17 mouse cellular contexts compared by ENCODE assay signal in the genomic region with DNA sequence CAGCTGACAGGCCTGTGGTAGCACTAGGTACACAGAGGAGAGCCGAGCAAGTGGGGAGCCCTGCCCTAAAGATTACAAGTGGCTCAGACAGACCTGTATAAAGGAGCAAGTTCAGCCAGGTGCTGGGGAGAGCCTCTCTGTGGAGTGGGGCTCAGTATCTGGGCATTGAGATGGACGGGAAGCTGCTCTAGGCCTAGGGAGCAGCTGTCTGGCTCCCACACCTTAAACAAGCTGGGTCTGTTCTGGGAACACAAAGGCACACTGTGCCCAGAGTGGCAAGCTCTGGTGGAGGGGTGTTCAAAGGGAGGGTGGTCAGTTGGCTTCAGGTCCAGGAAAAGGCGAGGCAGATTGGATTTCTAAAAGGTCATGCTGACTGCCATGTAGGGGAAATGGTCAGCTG. TPM values are rescaled to one million over a fixed set of nuclear protein-coding genes. Genes with fewer than 3 reads are reported as not detected.
DNase-seq lines count a peak whose midpoint lies in the region; ATAC-seq and TF ChIP-seq lines count a peak whose summit lies in the region.
"Had no signal": no experiment of that assay in that cellular context is flagged by ENCODE, and none has a peak within 500 bp of the region (broad histone marks: within the 10 kb centered on the region; RNA-seq: fewer than 3 reads in every experiment).

No protein-coding gene starts in this region.

- peak; percentile 41 for DNase-seq in forebrain, embryonic 11.5 days (ENCODE audit: low spot score)
- no peak for DNase-seq in kidney, postnatal 0 days (ENCODE audit: low spot score)
- DNase-seq in kidney, postnatal 14 days, result no peak
- DNase-seq in right cerebral cortex, postnatal 10 days (ENCODE audit: low spot score in 2 of 2), result peak; percentile 49 to 53
- no peak for DNase-seq in right cerebral cortex, postnatal 4 days
- peak; percentile 29 for DNase-seq in stomach, postnatal 0 days (ENCODE audit: low spot score)
- DNase-seq: cerebellum, adult 9-11 months; liver; retina, postnatal 1 day had no signal

- H3K4me2 ChIP-seq in forebrain, embryonic 11.5 days (ENCODE audit: low read depth, low read length, severe bottlenecking), result no peak overlapping the region
- no peak overlapping the region for H3K4me2 ChIP-seq in forebrain, embryonic 16.5 days (ENCODE audit: low read length)
- H3K4me2 ChIP-seq in kidney, postnatal 0 days (ENCODE audit: low read length), result no peak overlapping the region
- H3K4me2 ChIP-seq in stomach, postnatal 0 days (replicated peaks; ENCODE audit: low read depth), result no peak overlapping the region
- H3K4me2 ChIP-seq: embryonic facial prominence, embryonic 12.5 days; hindbrain, embryonic 14.5 days; neural tube, embryonic 15.5 days had no signal

- H3K9me3 ChIP-seq in forebrain, embryonic 11.5 days (ENCODE audit: control insufficient read depth, low read length), result no peaks in the 10 kb centered on the region
- H3K9me3 ChIP-seq in forebrain, embryonic 16.5 days (ENCODE audit: control insufficient read depth, low read length), result no peaks in the 10 kb centered on the region
- H3K9me3 ChIP-seq in kidney, postnatal 0 days (replicated peaks; ENCODE audit: low read length), result no peaks in the 10 kb centered on the region
- H3K9me3 ChIP-seq in stomach, postnatal 0 days (ENCODE audit: control insufficient read depth, low read length), result no peaks in the 10 kb centered on the region
- H3K9me3 ChIP-seq: embryonic facial prominence, embryonic 12.5 days; neural tube, embryonic 15.5 days had no signal

- no peak overlapping the region for H3K4me3 ChIP-seq in forebrain, embryonic 11.5 days (ENCODE audit: low read depth, low read length)
- H3K4me3 ChIP-seq in forebrain, embryonic 16.5 days (replicated peaks; ENCODE audit: low read length), result no peak overlapping the region
- H3K4me3 ChIP-seq in kidney, postnatal 0 days (replicated peaks; ENCODE audit: low read depth, low read length), result no peak overlapping the region
- H3K4me3 ChIP-seq in stomach, postnatal 0 days (ENCODE audit: low read depth, low read length), result no peak overlapping the region
- H3K4me3 ChIP-seq: embryonic facial prominence, embryonic 12.5 days; neural tube, embryonic 15.5 days had no signal

- no peak for ATAC-seq in forebrain, embryonic 11.5 days (replicated peaks; ENCODE audit: low FRiP score)
- no peak for ATAC-seq in forebrain, embryonic 16.5 days
- ATAC-seq in kidney, postnatal 0 days (replicated peaks; ENCODE audit: low FRiP score, low read depth), result no peak
- ATAC-seq in stomach, postnatal 0 days (ENCODE audit: low FRiP score, low TSS enrichment), result peak; percentile 86
- no peak for ATAC-seq in megakaryocyte progenitor cell, adult 5-6 weeks (replicated peaks; ENCODE audit: poor library complexity)
- ATAC-seq: forebrain, embryonic 14.5 days had no signal

- H3K27me3 ChIP-seq in forebrain, embryonic 11.5 days (ENCODE audit: control insufficient read depth, insufficient read depth, low read length), result no peaks in the 10 kb centered on the region
- no peaks in the 10 kb centered on the region for H3K27me3 ChIP-seq in forebrain, embryonic 16.5 days (replicated peaks; ENCODE audit: control insufficient read depth, insufficient read depth, low read length)
- no peaks in the 10 kb centered on the region for H3K27me3 ChIP-seq in kidney, postnatal 0 days (ENCODE audit: insufficient read depth, low read length)
- H3K27me3 ChIP-seq in stomach, postnatal 0 days (ENCODE audit: control insufficient read depth, insufficient read depth, low read length), result no peaks in the 10 kb centered on the region
- H3K27me3 ChIP-seq: embryonic facial prominence, embryonic 12.5 days had no signal

- no peak for TF ChIP-seq EP300 in stomach, postnatal 0 days (optimal IDR thresholded peaks at IDR 0.05)

- WGBS in forebrain, embryonic 11.5 days, result 66% methylated on average over 3 of the region's 3 CpGs
- WGBS in forebrain, embryonic 16.5 days, result 64% methylated on average over 3 of the region's 3 CpGs
- 54% methylated on average over 3 of the region's 3 CpGs for WGBS in kidney, postnatal 0 days
- 55% methylated on average over 3 of the region's 3 CpGs for WGBS in stomach, postnatal 0 days

- TF ChIP-seq CTCF in kidney, postnatal 0 days (IDR thresholded peaks at IDR 0.05; ENCODE audit: low read depth), result no peak
- no peak for TF ChIP-seq CTCF in stomach, postnatal 0 days (IDR thresholded peaks at IDR 0.05; ENCODE audit: low read depth)

- H3K4me1 ChIP-seq in forebrain, embryonic 11.5 days (replicated peaks; ENCODE audit: control insufficient read depth, insufficient read depth, low read length), result 0 out of 2 replicates have a peak, but pooled peaks cover 3% of the 10 kb centered on the region
- H3K4me1 ChIP-seq in forebrain, embryonic 16.5 days (replicated peaks; ENCODE audit: control insufficient read depth, insufficient read depth, low read length), result peaks cover 12% of the 10 kb centered on the region
- H3K4me1 ChIP-seq in kidney, postnatal 0 days (replicated peaks; ENCODE audit: insufficient read depth, low read length), result no peaks in the 10 kb centered on the region
- H3K4me1 ChIP-seq in stomach, postnatal 0 days (replicated peaks; ENCODE audit: control insufficient read depth, insufficient read depth), result no peaks in the 10 kb centered on the region

- H3K36me3 ChIP-seq in forebrain, embryonic 11.5 days (ENCODE audit: control insufficient read depth, insufficient read depth, low read length), result no peaks in the 10 kb centered on the region
- H3K36me3 ChIP-seq in forebrain, embryonic 16.5 days (ENCODE audit: control insufficient read depth, insufficient read depth), result no peaks in the 10 kb centered on the region
- no peaks in the 10 kb centered on the region for H3K36me3 ChIP-seq in kidney, postnatal 0 days (ENCODE audit: insufficient read depth, low read length)
- no peaks in the 10 kb centered on the region for H3K36me3 ChIP-seq in stomach, postnatal 0 days (ENCODE audit: control insufficient read depth, insufficient read depth, low read length)
- H3K36me3 ChIP-seq: embryonic facial prominence, embryonic 12.5 days; neural tube, embryonic 15.5 days had no signal

- no peak overlapping the region for H3K9ac ChIP-seq in forebrain, embryonic 11.5 days (ENCODE audit: low read length)
- H3K9ac ChIP-seq in forebrain, embryonic 16.5 days (replicated peaks; ENCODE audit: low read depth, low read length), result no peak overlapping the region
- H3K9ac ChIP-seq in kidney, postnatal 0 days (ENCODE audit: low read depth, low read length), result no peak overlapping the region
- no peak overlapping the region for H3K9ac ChIP-seq in stomach, postnatal 0 days (ENCODE audit: low read length)
- H3K9ac ChIP-seq: embryonic facial prominence, embryonic 12.5 days; hindbrain, embryonic 14.5 days; neural tube, embryonic 15.5 days had no signal

- H3K27ac ChIP-seq in forebrain, embryonic 11.5 days (ENCODE audit: low read depth, low read length), result no peak overlapping the region
- H3K27ac ChIP-seq in forebrain, embryonic 16.5 days (ENCODE audit: low read length), result no peak overlapping the region
- H3K27ac ChIP-seq in kidney, postnatal 0 days, result 0 out of 2 replicates have a peak overlapping the region, but pooled peaks have one; percentile 44
- H3K27ac ChIP-seq in stomach, postnatal 0 days (replicated peaks), result no peak overlapping the region
- H3K27ac ChIP-seq: embryonic facial prominence, embryonic 12.5 days; hindbrain, embryonic 14.5 days; neural tube, embryonic 15.5 days had no signal

RNA-seq across cellular contexts. Expression of a gene that starts 12.8 kb away (rescaled TPM):
- polyA plus RNA-seq in forebrain, embryonic 11.5 days (2014; fragmentation: Nextera tagmentation; extraction: Ambion mirVana), result 0.29 and 0.49 TPM in 2 replicates
- 0.54 and 0.73 TPM in 2 replicates for polyA plus RNA-seq in forebrain, embryonic 16.5 days (2015; fragmentation: Nextera tagmentation; extraction: Ambion mirVana)
- polyA plus RNA-seq in kidney, postnatal 0 days (2015; fragmentation: Nextera tagmentation; extraction: Ambion mirVana), result 8.0 and 8.2 TPM in 2 replicates
- polyA plus RNA-seq in stomach, postnatal 0 days (2015; fragmentation: Nextera tagmentation; extraction: Ambion mirVana), result 0.31 and 0.36 TPM in 2 replicates
- not detected in 2 replicates for total RNA-seq in megakaryocyte progenitor cell, adult 5-6 weeks (2015)
- total RNA-seq in megakaryocyte progenitor cell, adult 5-6 weeks (2017), result not detected in 2 replicates
- total RNA-seq: megakaryocyte-erythroid progenitor cell, adult 5-6 weeks had no signal

RNA-seq across cellular contexts. Expression of a gene that starts 45.9 kb away (rescaled TPM):
- not detected in 2 replicates for polyA plus RNA-seq in forebrain, embryonic 11.5 days (2014; fragmentation: Nextera tagmentation; extraction: Ambion mirVana)
- polyA plus RNA-seq in forebrain, embryonic 16.5 days (2015; fragmentation: Nextera tagmentation; extraction: Ambion mirVana), result 0.44 TPM in 1 of 2 replicates, not detected in the other
- 6.2 and 7.1 TPM in 2 replicates for polyA plus RNA-seq in kidney, postnatal 0 days (2015; fragmentation: Nextera tagmentation; extraction: Ambion mirVana)
- 6.0 and 7.2 TPM in 2 replicates for polyA plus RNA-seq in stomach, postnatal 0 days (2015; fragmentation: Nextera tagmentation; extraction: Ambion mirVana)
- not detected in 2 replicates for total RNA-seq in megakaryocyte progenitor cell, adult 5-6 weeks (2015)
- not detected in 2 replicates for total RNA-seq in megakaryocyte progenitor cell, adult 5-6 weeks (2017)
- total RNA-seq: megakaryocyte-erythroid progenitor cell, adult 5-6 weeks had no signal
- polyA plus RNA-seq: brain, embryonic 14.5 days; embryonic facial prominence, embryonic 12.5 days; forebrain, embryonic 14.5 days; hindbrain, embryonic 14.5 days; neural tube, embryonic 15.5 days had no signal

Comparison
In these comparisons a context has a peak if more than half of its experiments do, and no peak if none do; other contexts are left out.
1. DNase-seq: peak in forebrain, embryonic 11.5 days (single experiment), right cerebral cortex, postnatal 10 days (2 of 2) and stomach, postnatal 0 days (single experiment); none in kidney, postnatal 0 days (single experiment), kidney, postnatal 14 days (single experiment) and right cerebral cortex, postnatal 4 days (single experiment).